Mouse (Mus musculus): ENCODE data around the gene Gm10645.

Gm10645 gene

GRCm38 (mm10) chr8:83167932-83168331, 2.0 kb upstream of the Gm10645 start:
- no peak for DNase-seq

DNA sequence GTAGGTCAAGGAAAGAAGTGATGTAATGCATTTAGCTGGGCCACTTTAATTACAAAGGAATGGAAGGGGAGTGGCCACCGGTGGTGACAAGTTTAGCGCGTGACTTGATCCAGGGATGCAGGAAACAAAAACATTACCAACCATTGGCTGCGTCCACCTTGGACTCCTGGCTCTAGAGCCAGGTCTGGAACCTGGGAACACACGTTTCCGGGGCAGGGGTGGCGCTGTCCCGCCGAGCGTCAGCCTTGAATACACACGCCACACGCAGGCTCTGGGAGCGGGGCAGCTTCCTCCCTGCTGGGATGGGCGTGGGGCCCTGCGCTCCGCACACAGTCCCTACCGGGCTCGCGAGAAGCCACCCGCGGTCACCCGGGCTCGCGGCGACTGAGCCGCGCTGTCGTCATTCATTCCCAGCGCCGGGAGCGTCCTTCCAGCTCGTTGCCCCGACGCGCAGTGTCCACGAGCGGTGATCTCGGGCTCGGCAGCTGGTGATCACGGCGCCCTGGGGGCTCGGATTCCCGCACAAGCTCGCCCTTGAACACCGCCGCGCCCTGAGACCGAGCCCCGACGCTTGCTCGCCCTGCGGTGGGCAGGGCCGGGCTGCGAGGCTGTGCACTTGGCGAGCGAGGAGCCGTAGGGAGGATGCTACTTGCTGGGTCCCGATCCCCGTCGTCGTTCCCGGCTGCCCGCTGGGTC, 587 bp downstream of the Gm10645 start, which contains the start of gene Tbc1d9:
Gene Tbc1d9 (plus strand): TSS at position 118 of the 696 bp plus-strand sequence.
- peak; percentile 58 for DNase-seq

DNA sequence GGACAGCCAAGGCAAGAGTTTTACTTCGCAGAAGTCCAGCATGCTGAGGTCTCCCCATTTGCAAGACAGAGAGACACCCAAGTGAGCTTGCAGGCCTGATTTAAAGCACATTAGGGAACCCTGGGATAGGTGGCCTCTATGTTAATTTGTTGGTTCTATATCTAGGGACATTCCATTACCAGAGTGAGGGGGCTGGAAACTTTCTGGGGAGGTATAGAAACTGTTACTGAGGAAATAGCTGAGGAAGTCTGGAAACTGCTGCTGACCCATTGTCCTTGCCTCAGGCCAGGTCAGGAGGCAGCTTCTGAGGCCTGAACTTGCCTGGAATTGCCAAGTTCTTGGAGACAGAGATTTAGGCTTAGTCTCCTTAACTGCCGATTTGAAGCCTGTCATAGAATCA, 5.4 kb downstream of the Gm10645 start:
- DNase-seq = no peak

DNA sequence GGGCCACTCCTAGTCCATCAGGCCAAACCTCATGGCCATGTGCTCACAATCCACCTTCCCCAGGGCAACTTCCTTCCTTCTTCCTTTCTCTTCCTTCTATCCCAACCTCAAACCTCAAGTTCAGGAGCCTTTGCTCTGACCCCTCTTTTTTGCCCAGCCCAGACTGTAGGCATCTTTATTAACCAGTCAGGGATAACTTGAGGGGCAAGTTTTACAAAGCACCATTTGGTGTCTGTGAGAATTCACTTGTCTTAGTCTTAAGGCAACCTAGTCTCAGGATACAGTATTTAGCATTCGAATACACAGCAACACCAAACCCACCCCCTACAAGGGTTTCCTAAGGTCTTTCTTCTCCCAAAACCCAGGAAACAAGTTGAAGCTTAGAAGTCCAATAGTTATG, 6.4 kb downstream of the Gm10645 start:
- no peak for DNase-seq

GRCm38 (mm10) chr8:83158971-83159370, 7.0 kb downstream of the Gm10645 start:
- DNase-seq = no peak

- DNase-seq = no peak
These were observed 10.9 kb downstream of the Gm10645 start for GRCm38 (mm10) chr8:83155110-83155509.

DNA sequence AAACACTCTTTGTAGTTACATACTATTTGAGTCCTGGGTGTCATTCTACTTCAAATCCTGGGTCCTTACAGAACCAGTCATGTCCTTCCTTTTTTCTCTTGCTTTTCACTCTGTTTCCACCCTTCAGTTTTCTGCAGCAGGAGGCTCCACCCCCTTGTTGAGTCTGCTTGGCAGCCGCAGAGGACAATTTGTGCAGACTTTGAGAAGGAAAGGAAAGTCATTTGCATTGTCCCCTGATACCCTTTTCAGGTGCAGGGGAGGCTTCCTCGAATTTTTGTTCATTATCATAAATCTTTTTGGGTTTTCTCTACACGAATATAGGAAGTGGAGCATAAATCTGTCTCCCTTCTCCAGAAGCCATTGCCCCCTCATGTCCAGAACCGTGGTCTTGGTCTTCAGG, 13.5 kb downstream of the Gm10645 start:
- DNase-seq = no peak

DNA sequence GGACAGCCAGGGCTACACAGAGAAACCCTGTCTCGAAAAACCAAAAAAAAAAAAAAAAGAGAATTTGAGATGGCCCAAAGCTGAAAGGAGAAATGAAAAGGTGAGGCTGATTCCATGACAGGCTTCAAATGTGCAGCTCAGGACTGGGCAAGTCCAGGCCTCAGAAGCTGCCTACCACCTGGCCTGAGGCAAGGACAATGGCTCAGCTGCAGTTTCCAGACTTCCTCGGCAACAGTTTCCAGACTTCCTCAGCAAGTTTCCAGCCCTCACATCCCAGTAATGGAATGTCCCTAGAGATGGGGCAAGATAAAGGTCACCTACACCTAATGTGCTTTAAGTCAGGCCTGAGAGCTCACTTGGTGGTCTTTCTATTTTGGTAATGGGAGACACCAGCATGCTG, 13.9 kb downstream of the Gm10645 start:
- no peak for DNase-seq

DNA sequence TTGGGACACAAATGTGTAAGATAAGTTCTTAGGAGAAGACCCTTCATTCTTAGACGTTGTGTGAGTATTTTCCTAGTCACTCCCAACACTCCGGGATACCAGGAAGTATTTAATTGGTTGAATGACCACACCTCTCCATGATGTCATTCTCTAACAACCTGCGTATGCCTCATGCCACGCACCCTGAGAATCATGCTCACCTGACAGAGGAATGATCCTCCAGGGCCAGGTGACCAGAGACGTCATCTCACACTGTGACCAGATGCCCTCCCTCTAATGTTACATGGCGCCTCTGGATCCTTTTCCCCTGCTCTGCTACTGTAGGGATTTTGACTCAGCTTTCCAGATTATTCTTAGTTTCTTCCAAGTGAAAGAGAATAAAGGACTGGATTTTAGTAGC, 16.8 kb downstream of the Gm10645 start:
- DNase-seq = no peak

DNA sequence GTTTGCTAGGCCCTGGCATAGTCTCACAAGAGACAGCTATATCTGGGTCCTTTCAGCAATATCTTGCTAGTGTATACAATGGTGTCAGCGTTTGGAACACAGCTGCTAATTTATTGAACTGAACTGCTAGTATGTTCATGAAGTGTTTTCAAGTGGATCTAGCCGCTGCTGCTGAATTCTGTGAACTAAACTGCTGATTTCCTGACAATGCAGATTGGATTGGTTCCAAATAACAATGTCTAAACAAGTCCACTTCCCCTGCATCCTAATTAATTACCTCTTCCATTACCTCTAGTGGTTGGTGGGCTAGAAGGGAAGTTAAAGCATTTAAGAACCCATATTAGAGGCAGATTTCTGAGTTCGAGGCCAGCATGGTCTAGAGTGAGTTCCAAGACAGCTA, 20.5 kb downstream of the Gm10645 start:
- no peak for DNase-seq

DNA sequence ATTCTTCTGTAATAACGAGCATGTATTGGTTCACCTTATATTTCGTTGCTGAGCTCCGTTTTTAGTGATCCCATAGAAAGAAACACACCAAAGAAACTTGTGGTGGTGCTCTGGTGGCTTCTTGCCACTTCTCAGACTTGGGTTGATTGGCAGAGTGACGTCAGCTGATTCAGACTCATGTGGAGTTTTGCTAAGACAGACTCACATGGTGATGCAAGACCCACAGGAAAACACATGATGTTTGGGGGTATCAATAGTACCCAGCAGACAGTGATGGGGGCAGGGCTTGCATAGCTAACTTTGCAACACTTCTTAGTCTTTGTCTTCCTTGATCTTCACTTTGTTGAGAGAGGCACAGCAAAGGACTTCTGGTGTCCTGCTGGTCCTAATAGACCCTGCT, 21.4 kb downstream of the Gm10645 start:
- no peak for DNase-seq

GRCm38 (mm10) chr8:83141358-83141757, 24.6 kb downstream of the Gm10645 start:
- DNase-seq = no peak

GRCm38 (mm10) chr8:83140701-83141111, 25.3 kb downstream of the Gm10645 start:
- peak; percentile 25 for DNase-seq

DNA sequence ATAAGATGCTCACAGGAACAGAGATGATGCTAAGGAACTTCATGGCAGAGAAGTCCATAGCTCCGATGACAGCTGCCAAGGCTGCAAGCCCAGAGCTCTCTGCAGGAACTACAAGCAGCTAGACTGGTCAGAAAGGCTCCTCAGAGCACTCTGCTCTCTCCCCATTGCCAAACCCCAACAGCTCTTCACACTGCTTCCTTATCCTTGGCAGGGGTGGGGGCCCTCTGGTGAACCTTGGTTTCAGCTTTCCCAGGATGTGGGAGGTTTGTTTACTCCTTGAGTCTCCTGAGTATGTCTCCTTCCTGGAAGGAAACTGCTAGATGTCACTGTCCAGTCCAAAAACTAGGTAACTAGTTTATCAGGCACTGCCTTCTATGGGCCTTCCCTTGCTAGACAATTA, 25.9 kb downstream of the Gm10645 start:
- DNase-seq = no peak

GRCm38 (mm10) chr8:83135086-83135485, 30.9 kb downstream of the Gm10645 start:
- DNase-seq = no peak
